Mouse (Mus musculus) myocyte (in vitro differentiated cells): ENCODE measurements around the gene Ttll10.

Experiments
- CEBPB ChIP-seq: IDR thresholded peaks from 2 replicates; pipeline ENCODE4 v1.6.1; 2011; ENCODE audit warnings: mild to moderate bottlenecking, moderate library complexity; ENCODE audit not compliant: poor library complexity, insufficient read depth, severe bottlenecking
- E2F4 ChIP-seq: IDR thresholded peaks from one replicate; pipeline ENCODE4 v1.6.1; 2011; ENCODE audit warnings: mild to moderate bottlenecking, control low read depth, moderate library complexity; ENCODE audit not compliant: insufficient read depth
- MYOD1 ChIP-seq, 3 experiments: IDR thresholded peaks; one replicate each; pipeline ENCODE4 v1.6.1; 2011; ENCODE audit warnings: control low read depth in 2 of 3, low read depth in 2 of 3, mild to moderate bottlenecking in 2 of 3, moderate library complexity in 1 of 3; ENCODE audit not compliant: insufficient read length in 2 of 3, control insufficient read depth in 1 of 3
- POLR2A ChIP-seq: IDR thresholded peaks from one replicate; pipeline ENCODE4 v1.6.1; 2011; ENCODE audit warnings: low read depth, mild to moderate bottlenecking, control low read depth, moderate library complexity; ENCODE audit not compliant: insufficient read length
- POLR2AphosphoS2 ChIP-seq: IDR thresholded peaks from one replicate; pipeline ENCODE4 v1.6.1; 2011; ENCODE audit warnings: low read depth, control low read depth; ENCODE audit not compliant: insufficient read length
- TCF12 ChIP-seq: IDR thresholded peaks from one replicate; pipeline ENCODE4 v1.6.1; 2011; ENCODE audit warnings: mild to moderate bottlenecking, control low read depth; ENCODE audit not compliant: poor library complexity, insufficient read depth, severe bottlenecking
- USF1 ChIP-seq: IDR thresholded peaks from one replicate; pipeline ENCODE4 v1.6.1; 2011; ENCODE audit warnings: low read depth, mild to moderate bottlenecking, control low read depth, moderate library complexity

DNA sequence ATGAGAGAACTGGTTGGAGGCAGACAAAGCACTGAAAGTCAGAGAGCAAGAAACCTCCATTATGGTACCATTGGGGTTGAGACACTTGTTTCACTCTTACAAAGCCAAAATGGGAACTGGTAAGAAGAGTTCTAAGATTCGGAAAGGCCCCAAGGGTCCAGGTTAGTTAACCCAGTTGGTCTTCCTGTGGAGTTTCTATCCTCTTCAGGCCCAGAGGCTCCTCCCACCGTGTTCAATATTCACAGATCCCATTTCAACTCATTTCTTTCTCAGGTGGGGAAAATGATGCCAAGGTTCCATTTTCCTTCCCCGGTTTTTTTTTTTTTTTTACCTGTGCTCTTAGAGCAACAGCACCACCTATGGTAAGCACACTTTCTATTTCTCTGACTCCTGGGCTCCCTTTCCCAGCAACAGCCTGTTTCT is 42.3 kb upstream of the Ttll10 start:
- TF ChIP-seq POLR2A = no peak
- no peak for TF ChIP-seq MYOD1 (IDR thresholded peaks at IDR 0.05; ENCODE audit: control insufficient read depth in 1 of 3, insufficient read length in 2 of 3, low read depth in 2 of 3)
- TF ChIP-seq E2F4 = no peak
- TF ChIP-seq CEBPB = no peak
- no peak for TF ChIP-seq USF1
- no peak for TF ChIP-seq POLR2AphosphoS2
- TF ChIP-seq TCF12 = no peak
